ENCODE assay signal across 24 mouse cellular contexts in genomic region chr7:99276679-99277078, GRCm38 (mm10). TPM values are rescaled to one million over a fixed set of nuclear protein-coding genes. Genes with fewer than 3 reads are reported as not detected.
"Had no signal": no experiment of that assay in that cellular context is flagged by ENCODE, and none has a peak within 500 bp of the region (broad histone marks: within the 10 kb centered on the region; RNA-seq: fewer than 3 reads in every experiment).

No protein-coding gene starts in this region.

- H3K4me2 ChIP-seq: limb, embryonic 13.5 days; liver, embryonic 12.5 days; liver, embryonic 15.5 days; lung, embryonic 14.5 days; midbrain, embryonic 12.5 days; midbrain, embryonic 15.5 days; neural tube, embryonic 12.5 days; neural tube, embryonic 15.5 days had no signal

- H3K9ac ChIP-seq: limb, embryonic 13.5 days; liver, embryonic 12.5 days; liver, embryonic 15.5 days; lung, embryonic 14.5 days; midbrain, embryonic 12.5 days; midbrain, embryonic 15.5 days; neural tube, embryonic 12.5 days; neural tube, embryonic 15.5 days had no signal

- H3K9me3 ChIP-seq: limb, embryonic 10.5 days; limb, embryonic 13.5 days; liver, embryonic 12.5 days; liver, embryonic 15.5 days; midbrain, embryonic 12.5 days; midbrain, embryonic 15.5 days; neural tube, embryonic 12.5 days; neural tube, embryonic 15.5 days had no signal

- DNase-seq: kidney, adult 18-20 months; kidney, adult 9 months; kidney, postnatal 14 days; layer of hippocampus, adult 9-11 months; liver; lung, embryonic 14.5 days; right cerebral cortex, adult 18-20 months; right cerebral cortex, postnatal 14 days; right cerebral cortex, postnatal 4 days; thymus, adult 18-20 months; thymus, postnatal 14 days; thymus, postnatal 4 days had no signal

- H3K36me3 ChIP-seq: limb, embryonic 10.5 days; limb, embryonic 13.5 days; liver, embryonic 12.5 days; liver, embryonic 15.5 days; midbrain, embryonic 15.5 days; neural tube, embryonic 15.5 days had no signal

- H3K4me3 ChIP-seq: layer of hippocampus, adult 2 months; limb, embryonic 10.5 days; limb, embryonic 13.5 days; liver, embryonic 12.5 days; liver, embryonic 15.5 days; midbrain, embryonic 12.5 days; midbrain, embryonic 15.5 days; neural tube, embryonic 12.5 days; neural tube, embryonic 15.5 days had no signal

- ATAC-seq: intestine, embryonic 16.5 days; liver, embryonic 12.5 days; midbrain, embryonic 15.5 days had no signal

- H3K27me3 ChIP-seq: midbrain, embryonic 15.5 days; neural tube, embryonic 12.5 days; neural tube, embryonic 15.5 days had no signal

- H3K27ac ChIP-seq: layer of hippocampus, adult 2 months; limb, embryonic 10.5 days; limb, embryonic 13.5 days; liver, embryonic 12.5 days; liver, embryonic 15.5 days; macrophage; midbrain, embryonic 12.5 days; midbrain, embryonic 15.5 days; neural tube, embryonic 12.5 days; neural tube, embryonic 15.5 days had no signal

- H3K4me1 ChIP-seq: liver, embryonic 12.5 days; liver, embryonic 15.5 days had no signal

RNA-seq across cellular contexts. Expression of gene Mogat2, which starts 38.3 kb away (rescaled TPM):
- polyA plus RNA-seq: testis, adult 2 months had no signal
